In genomic region chr14:79241656-79242385, GRCm38 (mm10) we compare ENCODE assay signal across 27 mouse cellular contexts. TPM values are rescaled to one million over a fixed set of nuclear protein-coding genes. Genes with fewer than 3 reads are reported as not detected.
"Had no signal": no experiment of that assay in that cellular context is flagged by ENCODE, and none has a peak within 500 bp of the region (broad histone marks: within the 10 kb centered on the region; RNA-seq: fewer than 3 reads in every experiment).

No protein-coding gene starts in this region.

- H3K9me3 ChIP-seq: limb, embryonic 15.5 days; midbrain, embryonic 12.5 days; midbrain, embryonic 15.5 days; stomach, embryonic 15.5 days had no signal

- H3K4me3 ChIP-seq: limb, embryonic 15.5 days; midbrain, embryonic 12.5 days; midbrain, embryonic 15.5 days; neural tube, embryonic 13.5 days; stomach, embryonic 15.5 days had no signal

- H3K36me3 ChIP-seq: limb, embryonic 15.5 days; midbrain, embryonic 12.5 days; midbrain, embryonic 15.5 days; neural tube, embryonic 13.5 days; stomach, embryonic 15.5 days had no signal

- DNase-seq: kidney, adult 8-10 months; kidney, postnatal 14 days; kidney, postnatal 4 days; layer of hippocampus, adult 9-11 months; liver, postnatal 0 days; lung, embryonic 14.5 days; retina, postnatal 1 day; right cerebral cortex, postnatal 25 days; spleen, adult 18-20 months had no signal

- H3K27me3 ChIP-seq: limb, embryonic 15.5 days; midbrain, embryonic 12.5 days; midbrain, embryonic 15.5 days; neural tube, embryonic 13.5 days; stomach, embryonic 15.5 days had no signal

- H3K27ac ChIP-seq: limb, embryonic 15.5 days; liver, embryonic 14.5 days; macrophage; midbrain, embryonic 12.5 days; midbrain, embryonic 15.5 days; neural tube, embryonic 13.5 days; stomach, embryonic 15.5 days had no signal

- H3K4me1 ChIP-seq: stomach, embryonic 15.5 days had no signal

RNA-seq across cellular contexts. Expression of gene Zfp957, which starts 5.3 kb away (rescaled TPM):
- total RNA-seq: layer of hippocampus, adult 18-20 months; layer of hippocampus, postnatal 25 days; left cerebral cortex, adult 18-20 months; left cerebral cortex, postnatal 25 days; megakaryocyte, adult 5-6 weeks; neutrophil, adult 5-6 weeks had no signal
- polyA plus RNA-seq: intestine, postnatal 0 days; kidney, embryonic 16.5 days; limb, embryonic 11.5 days; limb, embryonic 15.5 days; liver, embryonic 11.5 days; liver, embryonic 14.5 days; liver, postnatal 0 days; lung, embryonic 14.5 days; lung, postnatal 0 days; macrophage; midbrain, embryonic 12.5 days; neural tube, embryonic 13.5 days; stomach, embryonic 15.5 days had no signal
